Mouse (Mus musculus): ENCODE results near the gene Dvl2. TPM values are rescaled to one million over a fixed set of nuclear protein-coding genes. Genes with fewer than 3 reads are reported as not detected.
"Not testable (repeated sequence)": the region's sequence is repeated elsewhere in the genome, so short reads cannot be mapped to it uniquely, and the experiment has no call there.

Gene Dvl2
- 17.4 and 24.8 TPM in 2 replicates for polyA plus RNA-seq (2015; fragmentation: Nextera tagmentation; extraction: Ambion mirVana)

DNA sequence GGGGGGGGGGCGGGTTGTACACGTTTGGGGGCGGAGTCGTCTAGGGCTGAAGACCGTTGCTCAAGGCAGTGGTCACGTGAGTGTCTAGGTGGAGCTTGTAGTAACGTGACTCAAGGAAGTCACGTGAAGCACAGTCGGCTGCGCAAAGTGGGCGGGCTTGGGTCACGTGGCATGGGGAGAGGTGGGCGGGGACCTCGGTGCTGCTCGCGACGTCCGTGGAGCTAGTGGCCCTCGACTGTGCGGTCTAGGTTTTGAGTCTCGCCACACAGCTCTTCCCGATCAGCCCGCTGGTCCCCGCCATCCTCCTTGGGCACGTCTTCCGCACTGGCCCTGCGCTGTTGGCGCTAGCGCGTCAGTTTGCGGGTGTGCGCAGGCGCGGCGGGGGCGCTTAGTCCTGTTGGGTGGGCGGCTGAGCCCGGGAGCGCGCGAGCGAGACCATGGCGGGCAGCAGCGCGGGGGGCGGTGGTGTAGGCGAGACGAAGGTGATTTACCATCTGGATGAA is at the start of gene Dvl2:
Gene Dvl2 (plus strand): TSS at position 200 of the 503 bp plus-strand sequence.
- under 1% methylated on average over 46 of the region's 48 CpGs for WGBS
- Histone ChIP-seq H3K4me3 (peak within 1 kb of the TSS; percentile 81), H3K9me3 (replicated peaks) (no peaks in the 10 kb centered on the region), H3K27me3 (no peaks in the 10 kb centered on the region), H3K27ac (peak within 1 kb of the TSS; percentile 96), H3K9ac (peak within 1 kb of the TSS; percentile 90), H3K4me1 (replicated peaks) (peaks cover 51% of the 10 kb centered on the region), H3K36me3 (peaks cover 23% of the 10 kb centered on the region), H3K4me2 (peak within 1 kb of the TSS; percentile 86)
- ATAC-seq (replicated peaks; ENCODE audit: insufficient number of reproducible peaks, insufficient read depth, low FRiP score, low read depth): peak; percentile 53

DNA sequence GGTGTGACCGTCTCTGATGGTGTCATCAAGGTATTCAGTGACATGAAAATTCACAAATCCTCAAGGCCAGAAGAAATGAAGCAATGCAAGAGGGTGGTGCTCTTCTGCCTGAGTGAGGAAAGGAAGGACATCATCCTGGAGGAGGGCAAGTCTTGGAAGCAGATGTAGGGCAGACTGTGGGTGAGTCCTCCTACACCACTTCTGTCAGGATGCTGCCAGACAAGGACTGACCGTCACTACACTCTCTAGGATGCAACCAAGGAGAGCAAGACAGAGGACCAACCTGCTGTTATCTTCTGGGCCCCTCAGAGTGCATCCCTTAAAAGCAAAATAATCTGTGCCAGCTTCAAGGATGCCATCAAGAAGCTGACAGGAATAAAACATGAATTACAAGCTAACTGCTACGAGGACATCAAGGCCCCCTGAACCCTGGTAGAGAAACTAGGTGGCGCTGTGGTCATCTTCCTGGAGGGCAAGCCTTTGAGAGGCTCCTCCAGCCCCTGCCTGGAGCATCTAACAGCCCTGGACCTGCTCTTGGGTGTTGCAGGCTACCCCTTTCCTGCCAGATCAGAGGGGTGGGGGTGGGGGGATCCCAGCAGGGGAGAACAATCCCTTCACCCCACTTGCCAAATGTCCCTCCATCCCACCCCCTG is 49.5 kb upstream of the Dvl2 start:
- Histone ChIP-seq H3K4me3 (no peak overlapping the region), H3K9ac (no peak overlapping the region), H3K27me3 (no peaks in the 10 kb centered on the region), H3K9me3 (replicated peaks) (no peaks in the 10 kb centered on the region), H3K4me2 (no peak overlapping the region), H3K4me1 (replicated peaks) (peaks cover 28% of the 10 kb centered on the region), H3K27ac (no peak overlapping the region), H3K36me3 (peaks cover 1% of the 10 kb centered on the region; the same call in 1 of the 2 replicates)
- ATAC-seq (replicated peaks; ENCODE audit: insufficient number of reproducible peaks, insufficient read depth, low FRiP score, low read depth): no peak
- WGBS: 33% methylated on average over 4 of the region's 4 CpGs

DNA sequence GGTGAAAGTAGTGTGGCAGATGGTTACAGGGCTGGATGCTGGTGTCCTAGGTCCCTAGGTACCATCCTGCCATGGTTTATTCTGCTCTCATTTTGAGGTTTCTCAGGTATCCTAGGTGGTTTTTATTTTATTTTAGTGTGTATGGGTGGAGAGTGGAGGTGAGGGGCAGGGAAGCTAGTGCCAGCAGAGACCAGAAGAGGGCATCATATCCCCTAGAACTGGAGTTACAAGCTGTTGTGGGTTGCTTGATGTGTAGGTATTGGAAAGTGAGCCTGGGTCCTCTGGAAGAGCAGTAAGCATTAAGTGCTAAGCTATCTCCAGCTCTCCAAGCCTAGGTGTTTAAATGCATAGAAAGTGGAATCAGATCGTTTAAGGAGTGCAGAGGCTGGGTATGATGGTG is 48.1 kb upstream of the Dvl2 start:
- no peak for ATAC-seq (replicated peaks; ENCODE audit: insufficient number of reproducible peaks, insufficient read depth, low FRiP score, low read depth)
- no peak overlapping the region for H3K27ac ChIP-seq
- no peak overlapping the region for H3K9ac ChIP-seq
- peaks cover 18% of the 10 kb centered on the region for H3K4me1 ChIP-seq (replicated peaks)
- no peaks in the 10 kb centered on the region for H3K9me3 ChIP-seq (replicated peaks)
- H3K4me3 ChIP-seq: no peak overlapping the region
- no peaks in the 10 kb centered on the region for H3K36me3 ChIP-seq
- 37% methylated on average over 1 of the region's 1 CpGs for WGBS
- H3K27me3 ChIP-seq: no peaks in the 10 kb centered on the region
- no peak overlapping the region for H3K4me2 ChIP-seq

DNA sequence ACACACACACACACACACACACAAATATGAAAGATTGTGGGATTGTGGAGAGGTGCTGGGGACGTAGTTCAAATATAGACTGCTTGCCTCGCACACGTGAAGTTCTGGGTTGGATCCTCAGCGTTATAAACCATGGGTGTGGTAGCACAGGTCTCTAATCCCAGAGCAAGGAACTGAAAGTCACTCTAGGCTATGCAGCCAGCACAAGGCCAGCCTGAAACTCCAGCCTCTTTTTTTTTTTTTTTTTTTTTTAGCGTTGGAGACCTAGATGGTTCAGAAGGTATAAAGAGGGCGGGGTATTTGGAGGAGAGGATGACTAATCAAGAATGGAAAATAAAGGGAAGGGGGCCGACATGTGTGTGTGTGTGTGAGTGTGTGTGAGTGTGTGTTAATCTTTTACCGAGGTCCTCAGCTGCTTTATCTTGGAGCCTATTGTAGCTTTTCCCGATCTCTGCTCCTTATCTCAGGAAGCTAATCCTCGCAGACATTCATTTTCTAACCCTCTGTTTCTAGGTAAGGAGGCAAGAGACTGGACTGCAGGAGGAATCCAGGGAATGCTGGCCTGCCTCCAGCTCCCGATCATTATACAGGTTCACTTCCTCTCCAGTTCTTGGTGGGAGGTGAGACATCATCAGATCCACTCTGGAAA is 47.0 kb upstream of the Dvl2 start:
- Histone ChIP-seq H3K36me3 (no peaks in the 10 kb centered on the region), H3K27me3 (no peaks in the 10 kb centered on the region), H3K9ac (no peak overlapping the region; the same call in 1 of the 2 replicates), H3K4me2 (no peak overlapping the region), H3K9me3 (replicated peaks) (no peaks in the 10 kb centered on the region), H3K4me1 (replicated peaks) (peaks cover 15% of the 10 kb centered on the region), H3K27ac (no peak overlapping the region), H3K4me3 (no peak overlapping the region)
- ATAC-seq (replicated peaks; ENCODE audit: insufficient number of reproducible peaks, insufficient read depth, low FRiP score, low read depth): no peak
- 35% methylated on average over 11 of the region's 11 CpGs for WGBS

DNA sequence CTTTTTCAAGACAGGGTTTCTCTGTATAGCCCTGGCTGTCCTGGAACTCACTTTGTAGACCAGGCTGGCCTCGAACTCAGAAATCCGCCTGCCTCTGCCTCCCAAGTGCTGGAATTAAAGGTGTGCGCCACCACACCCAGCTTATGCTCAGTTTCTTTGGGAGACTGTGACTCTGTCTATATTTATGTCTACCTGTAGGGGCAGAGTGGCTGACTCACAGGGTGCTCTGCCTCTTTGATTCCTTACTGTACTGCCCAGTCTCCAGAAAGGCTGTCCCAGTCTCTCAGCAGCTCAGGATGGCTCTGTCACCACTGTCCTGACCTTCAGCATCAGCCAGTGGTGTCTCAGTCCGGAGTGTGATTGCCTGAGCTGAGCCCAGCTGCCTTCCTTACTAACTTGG is 44.8 kb upstream of the Dvl2 start:
- H3K36me3 ChIP-seq; H3K9ac ChIP-seq; H3K27me3 ChIP-seq; H3K4me1 ChIP-seq (replicated peaks); ATAC-seq (replicated peaks; ENCODE audit: insufficient number of reproducible peaks, insufficient read depth, low FRiP score, low read depth); H3K27ac ChIP-seq; H3K4me2 ChIP-seq; H3K9me3 ChIP-seq (replicated peaks); H3K4me3 ChIP-seq: not testable (repeated sequence)
- WGBS: 79% methylated on average over 4 of the region's 4 CpGs

DNA sequence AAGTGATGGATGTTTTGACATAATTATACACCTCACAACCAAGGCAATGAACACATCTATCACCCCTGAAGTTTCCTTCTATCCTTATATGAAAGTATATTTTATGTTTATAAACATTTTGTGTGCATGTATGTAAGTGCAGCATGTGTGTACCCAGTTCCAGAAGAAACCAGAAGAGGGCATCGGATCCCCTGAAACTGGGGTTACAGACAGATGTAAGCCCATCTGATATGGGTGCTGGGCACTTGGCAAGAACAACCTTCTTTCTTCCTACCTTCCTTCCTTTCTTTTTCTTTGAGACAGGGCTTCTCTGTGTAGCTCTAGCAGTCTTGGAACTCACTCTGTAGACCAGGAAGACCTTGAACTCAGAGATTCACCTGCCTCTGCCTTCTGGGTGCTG is 44.2 kb upstream of the Dvl2 start:
- no peaks in the 10 kb centered on the region for H3K9me3 ChIP-seq (replicated peaks)
- H3K4me3 ChIP-seq: no peak overlapping the region
- peaks cover 9% of the 10 kb centered on the region; the same call in 1 of the 2 replicates for H3K27me3 ChIP-seq
- H3K36me3 ChIP-seq: no peaks in the 10 kb centered on the region
- no peak overlapping the region for H3K9ac ChIP-seq
- 86% methylated on average over 1 of the region's 1 CpGs for WGBS
- no peak overlapping the region for H3K4me2 ChIP-seq
- no peak for ATAC-seq (replicated peaks; ENCODE audit: insufficient number of reproducible peaks, insufficient read depth, low FRiP score, low read depth)
- no peak overlapping the region for H3K27ac ChIP-seq
- peaks cover 6% of the 10 kb centered on the region; the same call in 1 of the 2 replicates for H3K4me1 ChIP-seq (replicated peaks)

DNA sequence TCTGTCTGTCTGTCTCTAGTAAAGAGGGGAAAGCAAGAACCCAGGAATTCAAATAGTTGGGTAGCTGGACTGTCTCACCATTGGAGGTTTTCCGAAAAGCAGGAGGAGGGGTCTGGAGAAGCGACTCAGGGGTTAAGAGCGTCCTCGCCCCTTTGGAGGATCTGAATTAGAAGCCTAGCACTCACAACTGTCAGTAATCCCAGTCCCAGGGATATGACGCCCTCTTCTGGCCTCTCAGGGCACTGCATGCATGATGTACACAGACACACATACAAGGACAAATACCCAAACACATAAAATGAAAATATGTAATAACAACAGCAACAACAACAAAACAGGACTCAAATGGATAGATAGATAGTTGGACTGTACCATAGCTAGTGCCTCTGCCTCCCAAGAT is 39.8 kb upstream of the Dvl2 start:
- Histone ChIP-seq H3K9ac (no peak overlapping the region), H3K36me3 (no peaks in the 10 kb centered on the region), H3K27ac (no peak overlapping the region), H3K4me2 (no peak overlapping the region), H3K27me3 (peaks cover 50% of the 10 kb centered on the region), H3K9me3 (replicated peaks) (no peaks in the 10 kb centered on the region), H3K4me1 (replicated peaks) (peaks cover 7% of the 10 kb centered on the region), H3K4me3 (no peak overlapping the region)
- 35% methylated on average over 5 of the region's 5 CpGs for WGBS
- no peak for ATAC-seq (replicated peaks; ENCODE audit: insufficient number of reproducible peaks, insufficient read depth, low FRiP score, low read depth)

DNA sequence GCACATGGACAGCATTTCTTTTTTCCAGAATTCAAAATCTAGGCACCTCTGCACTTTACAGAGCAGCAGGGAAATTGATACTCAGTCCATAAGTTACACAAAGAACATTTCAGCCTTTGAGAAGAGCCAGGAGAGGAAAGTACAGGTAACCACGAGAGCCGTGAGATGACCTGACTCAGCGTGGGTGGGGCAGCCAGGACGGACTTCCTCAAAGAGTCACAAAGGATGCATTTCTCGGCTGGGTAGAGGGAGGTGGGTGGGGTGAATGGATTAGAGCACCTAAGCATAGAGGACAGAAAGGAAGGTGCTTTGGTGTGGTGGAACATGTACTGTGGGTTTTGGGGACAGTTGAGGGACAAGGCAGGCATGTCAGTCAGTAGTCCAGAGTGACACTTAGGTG is 38.6 kb upstream of the Dvl2 start:
- Histone ChIP-seq H3K27ac (no peak overlapping the region), H3K9me3 (replicated peaks) (no peaks in the 10 kb centered on the region), H3K36me3 (no peaks in the 10 kb centered on the region), H3K4me3 (no peak overlapping the region), H3K4me2 (no peak overlapping the region), H3K27me3 (peaks cover 62% of the 10 kb centered on the region), H3K9ac (no peak overlapping the region), H3K4me1 (replicated peaks) (peaks cover 18% of the 10 kb centered on the region)
- ATAC-seq (replicated peaks; ENCODE audit: insufficient number of reproducible peaks, insufficient read depth, low FRiP score, low read depth): no peak
- WGBS: 38% methylated on average over 5 of the region's 5 CpGs

DNA sequence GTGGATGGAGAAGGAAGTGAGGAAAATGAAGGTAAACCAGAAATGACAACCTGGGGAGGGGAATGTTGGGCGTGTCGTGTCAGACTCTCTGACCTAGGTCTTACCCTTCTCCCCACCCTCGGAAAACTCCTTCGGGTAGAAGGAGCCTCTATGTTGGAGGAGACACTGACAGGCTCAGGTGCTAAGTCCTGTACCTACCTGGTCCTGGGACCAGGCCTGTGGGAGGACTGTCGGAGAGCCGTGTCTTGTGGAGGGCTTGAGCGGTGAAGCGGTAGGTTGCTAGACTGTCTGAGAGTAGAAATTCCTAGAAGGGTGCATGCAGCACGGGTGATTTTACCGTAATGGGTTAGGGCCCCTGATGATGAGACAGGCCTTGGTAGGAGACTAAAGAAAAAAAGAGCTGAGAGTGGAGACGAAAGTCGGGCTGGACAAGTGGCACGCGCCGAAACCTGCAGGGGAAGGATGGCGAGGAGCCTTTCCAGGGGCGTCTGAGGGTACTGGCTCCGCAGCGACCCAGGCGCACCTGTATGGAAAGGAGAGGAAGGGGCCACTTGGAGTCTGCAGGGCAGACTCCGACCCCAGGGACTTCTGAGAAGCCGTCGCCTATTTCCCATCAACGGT is 35.6 kb upstream of the Dvl2 start, which contains the start of gene Cldn7:
Gene Cldn7 (plus strand): TSS at position 130 of the 621 bp plus-strand sequence.
- Histone ChIP-seq H3K4me3 (peak within 1 kb of the TSS; percentile 51), H3K27ac (no peak within 1 kb of the TSS), H3K9ac (no peak within 1 kb of the TSS), H3K4me1 (replicated peaks) (peaks cover 20% of the 10 kb centered on the region), H3K9me3 (replicated peaks) (no peaks in the 10 kb centered on the region), H3K36me3 (peaks cover 17% of the 10 kb centered on the region), H3K27me3 (peaks cover 68% of the 10 kb centered on the region), H3K4me2 (peak within 1 kb of the TSS; percentile 84)
- 0 out of 2 replicates have a peak, but pooled peaks have one; percentile 6 for ATAC-seq (replicated peaks; ENCODE audit: insufficient number of reproducible peaks, insufficient read depth, low FRiP score, low read depth)
- 12% methylated on average over 24 of the region's 24 CpGs for WGBS

DNA sequence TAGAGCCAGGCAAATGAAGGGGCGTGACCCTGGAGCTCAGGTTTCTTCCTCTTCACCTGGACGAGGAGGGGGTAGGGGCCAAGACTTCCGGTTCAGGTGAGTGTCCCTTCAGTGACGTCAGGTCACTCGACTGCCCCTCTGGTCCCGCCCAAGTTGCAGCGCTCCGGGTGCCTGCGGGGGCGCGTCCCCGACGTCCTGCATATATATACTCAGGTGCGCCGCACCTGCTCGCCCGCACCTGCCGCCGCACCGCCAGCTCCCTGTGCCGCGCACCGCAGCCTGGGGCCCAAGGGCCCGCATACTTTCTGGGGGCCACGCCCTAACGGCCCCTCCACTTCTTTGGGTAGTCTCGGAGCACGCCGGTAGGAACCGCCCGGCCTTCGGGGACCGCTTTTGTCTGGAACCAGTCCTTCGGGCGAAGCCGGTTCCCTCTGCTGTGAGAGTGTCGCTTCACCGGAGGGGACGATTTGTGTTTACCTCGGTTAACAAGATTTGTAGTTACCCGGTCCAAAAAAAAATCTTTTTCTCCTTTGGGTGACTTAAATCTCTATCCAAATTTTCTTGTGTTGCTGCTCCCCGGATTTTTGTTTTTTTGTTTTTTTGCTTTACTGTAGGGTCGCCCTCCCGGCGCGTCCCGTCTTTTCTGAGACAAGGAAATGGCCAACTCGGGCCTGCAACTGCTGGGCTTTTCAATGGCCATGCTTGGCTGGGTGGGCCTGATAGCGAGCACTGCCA is 35.0 kb upstream of the Dvl2 start:
- Histone ChIP-seq H3K4me1 (replicated peaks) (peaks cover 20% of the 10 kb centered on the region), H3K9me3 (replicated peaks) (no peaks in the 10 kb centered on the region), H3K4me2 (peak overlapping the region; percentile 84), H3K36me3 (peaks cover 23% of the 10 kb centered on the region), H3K4me3 (peak overlapping the region; percentile 51), H3K9ac (no peak overlapping the region), H3K27ac (no peak overlapping the region), H3K27me3 (peaks cover 68% of the 10 kb centered on the region)
- ATAC-seq (replicated peaks; ENCODE audit: insufficient number of reproducible peaks, insufficient read depth, low FRiP score, low read depth): 0 out of 2 replicates have a peak, but pooled peaks have one; percentile 12
- WGBS: 3% methylated on average over 49 of the region's 49 CpGs
